Mouse (Mus musculus) granulocyte monocyte progenitor cell, adult 5-6 weeks (primary cell): ENCODE results near the gene Foxj3. TPM values are rescaled to one million over a fixed set of nuclear protein-coding genes. Genes with fewer than 3 reads are reported as not detected.

ENCODE experiments used
- ATAC-seq: replicated peaks from 2 replicates; pipeline ENCODE4 v1.8.0; 2016; ENCODE audit warnings: mild to moderate bottlenecking, moderate TSS enrichment, inconsistent platforms; ENCODE audit not compliant: poor library complexity, severe bottlenecking
- total RNA-seq, 2 experiments: library from RNA; stranded (forward) in 1 of 2; stranded (reverse) in 1 of 2; fragments of 200-712, 200-1000 nt in 1 of 2; fragments of >200 nt in 1 of 2; fragmentation: Nextera tagmentation in 1 of 2; gene quantifications; 2 replicates each; pipeline ENCODE4 v1.2.3; 2014 to 2017

The Foxj3 gene
- 23.0 and 25.6 TPM in 2 replicates for total RNA-seq (2014; fragmentation: Nextera tagmentation)
- 16.0 and 21.6 TPM in 2 replicates for total RNA-seq (2017)

DNA sequence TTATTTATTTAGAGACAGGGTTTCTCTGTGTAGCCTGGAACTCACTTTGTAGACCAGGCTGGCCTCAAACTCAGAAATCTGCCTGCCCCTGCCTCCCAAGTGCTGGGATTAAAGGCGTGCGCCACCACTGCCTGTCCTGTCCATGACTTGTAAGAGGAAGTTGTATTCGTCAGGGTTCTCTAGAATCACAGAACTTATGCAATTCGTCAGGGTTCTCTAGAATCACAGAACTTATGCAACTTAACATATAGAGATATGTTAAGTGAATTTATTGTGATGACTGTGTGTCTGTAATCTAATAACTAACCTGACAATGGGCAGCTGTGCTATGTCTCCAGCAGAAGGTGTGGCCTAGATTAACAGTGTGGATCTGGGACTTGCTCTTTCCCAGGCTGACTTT, at the start of gene Foxj3:
Foxj3 (plus strand) TSS at position 390 of the 400 bp plus-strand sequence.
- peak; percentile 54 for ATAC-seq

DNA sequence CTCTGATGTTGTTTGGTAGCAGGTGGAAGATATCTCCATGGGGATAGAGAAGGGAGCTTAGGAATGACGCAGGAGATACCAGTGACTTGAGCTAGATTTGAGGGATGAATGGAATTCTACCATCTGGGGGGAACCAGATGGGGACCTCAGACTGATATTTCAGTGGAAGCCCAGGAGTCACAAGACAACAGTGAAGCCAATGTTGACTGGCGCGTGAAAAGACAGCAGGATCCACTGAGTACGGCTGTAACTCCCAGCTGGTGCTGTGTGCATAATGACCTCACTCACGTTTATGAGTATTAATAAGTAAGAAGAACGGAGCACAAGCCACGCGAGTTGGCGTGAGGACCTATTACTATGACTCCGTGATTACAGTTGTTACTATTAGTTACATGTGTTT, 47.1 kb upstream of the Foxj3 start:
- ATAC-seq, result no peak

DNA sequence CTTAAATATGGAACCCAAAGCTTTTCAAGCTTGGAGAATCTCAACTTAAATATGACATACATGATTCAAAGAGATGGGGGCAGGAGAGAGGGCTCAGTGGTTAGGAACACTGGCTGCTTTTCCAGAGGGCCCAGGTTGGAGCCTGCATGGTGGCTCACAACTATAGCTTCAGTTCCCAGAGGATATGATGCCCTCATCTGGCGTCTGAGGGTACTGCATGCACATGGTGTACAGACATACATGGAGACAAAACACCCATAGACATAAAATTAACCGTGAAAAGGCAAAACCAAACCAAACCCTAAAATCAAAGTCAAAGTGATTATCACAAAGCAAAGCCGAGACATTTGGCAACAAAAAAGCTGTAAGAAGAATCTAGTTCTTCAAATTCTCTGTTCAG, 46.0 kb upstream of the Foxj3 start:
- 0 out of 2 replicates have a peak, but pooled peaks have one; percentile 38 for ATAC-seq

DNA sequence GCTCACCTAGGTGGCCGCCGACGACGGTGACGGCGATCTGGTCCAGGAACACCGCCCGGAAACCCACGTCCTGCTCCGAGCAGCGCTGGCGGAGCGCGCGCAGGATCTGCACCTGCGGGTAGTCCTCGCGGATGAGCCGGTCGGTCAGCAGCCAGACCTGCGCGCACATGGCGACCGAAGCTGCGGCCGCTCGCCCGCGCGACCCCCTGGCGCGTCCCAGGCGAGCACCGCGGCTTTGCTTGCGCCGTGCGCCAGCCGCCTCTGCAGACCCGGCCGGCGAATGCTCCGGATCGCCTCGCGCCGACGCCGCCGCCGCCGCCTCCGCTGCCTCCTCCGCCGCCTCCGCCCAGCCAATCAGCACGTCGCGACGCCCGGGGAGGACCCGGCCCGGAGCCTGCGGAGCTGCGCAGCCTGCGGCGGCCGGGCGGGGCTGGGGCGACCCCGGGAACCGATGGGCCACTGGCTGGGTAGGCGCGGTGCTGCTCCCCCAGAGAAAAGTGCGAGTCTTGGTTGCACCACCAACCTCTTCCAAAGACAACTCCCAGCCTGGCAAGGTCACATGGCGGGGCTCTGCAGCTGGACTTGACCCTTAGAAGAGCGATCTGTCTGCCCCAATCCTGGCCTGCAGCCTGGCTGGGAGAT, 44.4 kb upstream of the Foxj3 start, which contains the start of gene Rimkla:
Rimkla (minus strand) TSS at position 338 of the 642 bp plus-strand sequence.
- peak; percentile 85 for ATAC-seq

DNA sequence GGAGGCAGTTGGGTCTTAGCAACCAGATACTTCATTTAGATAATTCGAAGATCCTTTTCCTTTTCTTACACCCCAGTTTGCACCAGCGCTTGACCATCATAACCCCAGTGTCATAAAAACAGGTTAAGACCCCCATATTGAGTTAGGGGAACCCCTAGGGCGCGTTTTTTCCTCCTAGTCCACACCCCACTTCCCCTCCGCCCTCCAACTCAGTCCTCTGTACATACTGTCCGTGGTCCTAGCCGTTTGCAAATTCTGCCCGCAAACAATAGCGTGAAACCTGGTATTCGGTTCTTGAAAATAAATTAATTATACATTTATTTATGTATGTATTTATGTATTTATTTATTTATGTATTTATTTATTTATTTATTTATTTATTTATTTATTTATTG, 43.9 kb upstream of the Foxj3 start:
- ATAC-seq, result no peak

DNA sequence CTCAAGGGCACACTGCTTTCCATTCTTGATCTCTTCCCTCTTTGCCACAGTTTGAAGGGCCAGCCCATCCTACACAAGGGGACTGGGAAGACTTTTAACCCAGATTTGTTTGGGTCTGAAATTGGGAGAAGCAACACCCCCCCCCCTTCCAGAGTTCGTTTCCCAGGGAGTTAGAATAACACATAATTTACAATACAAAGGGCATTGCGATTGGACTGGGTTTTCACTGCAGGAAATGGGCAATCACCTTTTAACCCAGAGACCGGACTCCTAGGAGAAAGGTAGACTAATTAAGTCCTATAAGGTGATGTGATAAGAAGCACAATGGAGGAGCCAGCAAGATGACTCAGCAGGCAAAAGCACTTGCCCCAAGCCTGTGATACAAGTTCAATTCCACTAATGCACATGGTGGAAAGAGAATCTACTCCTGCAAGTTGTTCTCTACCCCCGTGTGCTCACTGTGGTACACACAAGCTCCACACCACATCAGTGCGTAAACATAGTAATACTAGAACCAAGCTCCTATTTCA, 38.4 kb upstream of the Foxj3 start:
- no peak for ATAC-seq

DNA sequence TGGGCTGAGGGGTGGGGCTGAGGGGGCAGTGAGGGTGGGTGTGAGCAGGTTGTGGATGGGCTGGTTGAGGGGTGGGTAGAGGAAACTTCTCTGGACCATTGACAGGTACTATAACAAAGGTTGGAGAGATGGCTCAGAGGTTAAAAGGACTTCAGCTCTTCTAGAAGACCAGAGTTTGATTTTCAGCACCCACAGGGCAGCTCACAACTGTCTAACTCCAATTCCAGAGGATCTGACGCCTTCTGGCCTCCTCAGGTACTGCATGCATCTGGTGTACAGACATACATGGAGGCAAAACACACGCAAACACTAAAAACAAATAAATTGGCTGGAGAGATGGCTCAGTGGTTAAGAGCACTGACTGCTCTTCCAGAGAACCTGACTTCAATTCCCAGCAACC, 25.2 kb upstream of the Foxj3 start:
- ATAC-seq, result no peak

DNA sequence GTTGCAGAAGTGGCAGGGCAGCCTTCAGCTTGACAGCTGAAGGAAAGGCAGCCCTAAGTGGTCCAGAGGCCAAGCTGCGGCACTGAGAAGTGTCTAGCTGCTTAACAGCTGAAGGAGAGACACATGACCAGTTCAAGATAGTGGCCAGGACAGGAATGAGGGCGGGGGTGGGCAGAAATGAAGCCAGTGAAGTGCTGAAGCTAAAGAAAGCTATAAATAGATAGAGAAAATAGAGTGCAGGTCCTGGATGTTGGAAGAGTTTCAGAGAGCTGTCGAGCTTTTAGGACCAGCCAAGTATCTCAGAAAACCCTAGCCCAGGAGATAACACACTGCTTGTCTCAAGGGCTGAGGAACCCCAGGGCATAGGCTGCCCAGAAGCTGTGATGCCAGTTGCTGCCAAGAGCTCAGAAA, 24.1 kb upstream of the Foxj3 start:
- no peak for ATAC-seq

DNA sequence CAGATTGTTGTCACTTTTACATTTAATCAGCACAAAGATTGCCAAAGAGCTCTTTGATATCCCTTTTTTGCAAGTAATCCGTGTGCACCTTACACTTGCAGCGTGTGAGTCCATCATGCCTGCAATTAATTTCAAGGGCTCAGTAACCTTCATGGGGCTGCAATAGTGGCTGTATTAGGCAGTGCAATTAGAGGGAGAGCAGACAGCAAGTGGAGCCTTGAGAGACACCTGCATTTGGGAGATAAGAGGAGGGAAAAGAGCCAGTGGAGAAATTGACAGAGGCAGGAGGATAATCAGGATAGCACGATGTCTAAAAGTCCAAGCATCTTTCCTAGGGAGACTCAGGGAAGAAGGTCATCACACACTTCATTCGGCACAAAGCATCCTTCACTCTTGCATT, 13.2 kb upstream of the Foxj3 start:
- no peak for ATAC-seq

DNA sequence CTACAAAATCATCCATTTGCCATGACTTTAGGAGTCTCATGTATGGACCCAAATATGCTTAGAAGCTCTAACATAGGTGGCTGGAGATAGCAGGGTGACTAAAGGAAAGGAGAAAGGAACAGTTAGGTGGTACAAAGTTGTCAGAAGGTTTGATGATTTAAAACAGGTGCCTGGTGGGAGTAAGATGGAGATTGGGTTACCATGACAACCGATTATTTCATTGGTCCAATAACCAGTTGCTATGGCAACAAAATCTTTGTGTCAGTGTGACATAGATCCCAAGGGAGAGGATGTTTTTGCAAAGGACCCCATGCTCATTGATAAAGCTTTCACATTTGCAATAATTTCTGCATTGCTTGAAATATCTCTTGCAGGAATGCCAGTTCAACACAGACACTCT, 12.8 kb upstream of the Foxj3 start:
- no peak for ATAC-seq

DNA sequence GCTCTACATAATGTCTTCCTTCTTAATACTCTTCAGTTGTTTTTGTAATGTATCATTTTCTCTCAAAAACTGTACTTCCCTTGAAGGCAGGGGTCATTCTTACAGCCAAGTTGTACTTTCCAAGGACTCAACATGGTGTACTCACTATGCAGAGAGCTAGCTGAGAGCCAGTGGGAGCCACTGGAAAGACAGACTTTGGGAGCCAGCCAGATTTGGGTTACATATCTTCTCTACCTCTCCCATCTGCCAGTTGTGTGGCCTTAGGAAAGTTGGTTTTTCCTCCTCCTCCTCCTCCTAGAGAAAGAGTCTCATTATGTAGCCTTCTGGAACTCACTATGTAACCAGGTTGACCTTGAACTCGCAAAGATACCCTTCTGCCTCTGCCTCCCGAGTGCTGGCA, 12.3 kb upstream of the Foxj3 start:
- no peak for ATAC-seq

DNA sequence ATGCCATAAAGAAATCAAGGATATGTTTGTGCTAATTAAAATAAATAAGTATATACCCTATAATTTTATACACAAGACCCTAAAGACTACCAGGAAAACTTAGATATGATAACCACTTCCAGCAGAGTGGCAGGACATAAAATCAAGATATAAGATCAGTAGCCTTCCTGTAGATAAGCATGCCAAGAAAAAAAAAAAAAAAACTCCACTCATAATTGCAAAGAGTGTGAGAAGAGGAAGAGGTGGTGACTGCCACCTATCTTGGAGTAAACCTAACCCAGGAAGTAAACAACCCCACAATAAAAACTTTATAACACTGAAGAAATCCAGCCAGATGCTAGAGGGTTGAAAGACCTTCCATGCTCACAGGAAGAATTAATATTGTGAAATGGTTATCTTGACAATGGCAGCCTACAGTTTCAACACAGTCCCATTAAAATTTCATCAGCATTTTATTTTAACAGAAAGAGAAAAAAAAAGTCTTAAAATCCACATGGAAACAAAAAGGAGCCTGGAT, 10.4 kb upstream of the Foxj3 start:
- peak; percentile 73 for ATAC-seq

DNA sequence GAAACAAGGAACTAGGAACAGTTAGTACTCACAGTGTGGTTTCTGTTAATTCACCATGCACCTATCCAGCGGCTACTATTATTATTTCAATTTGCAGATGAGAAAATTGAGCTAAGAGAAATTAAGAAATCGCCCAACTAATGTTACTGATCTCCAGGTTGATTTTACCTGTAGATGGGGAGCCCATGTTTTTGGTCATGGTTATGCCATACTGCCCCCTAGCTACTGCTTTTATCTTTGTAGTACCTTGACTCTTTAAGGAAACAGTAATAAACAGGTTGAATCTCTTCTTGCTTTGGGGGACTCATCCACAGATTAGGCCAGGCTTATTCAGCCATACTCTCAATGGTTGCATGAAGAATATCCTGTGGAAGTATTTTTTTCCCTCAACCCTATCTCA, 5.0 kb upstream of the Foxj3 start:
- no peak for ATAC-seq

DNA sequence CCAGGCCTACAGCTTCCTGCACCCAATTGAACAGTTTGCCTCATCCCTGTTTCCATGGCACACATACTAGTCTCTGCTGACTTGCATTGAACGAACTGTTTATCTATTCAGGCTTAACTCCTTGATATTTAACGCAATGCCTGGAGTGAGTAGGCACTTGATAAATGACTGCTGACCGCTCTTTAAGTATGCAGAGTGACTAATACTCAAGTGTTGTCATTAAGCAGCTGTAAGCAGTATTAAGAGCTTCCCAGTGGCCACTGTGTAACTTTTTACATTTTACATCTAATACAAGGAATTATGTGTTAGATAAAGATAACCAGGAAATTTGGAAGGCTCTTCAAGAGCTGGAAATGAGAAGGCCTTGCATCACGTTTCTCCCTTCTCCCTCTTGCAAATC, 1.7 kb upstream of the Foxj3 start:
- no peak for ATAC-seq

DNA sequence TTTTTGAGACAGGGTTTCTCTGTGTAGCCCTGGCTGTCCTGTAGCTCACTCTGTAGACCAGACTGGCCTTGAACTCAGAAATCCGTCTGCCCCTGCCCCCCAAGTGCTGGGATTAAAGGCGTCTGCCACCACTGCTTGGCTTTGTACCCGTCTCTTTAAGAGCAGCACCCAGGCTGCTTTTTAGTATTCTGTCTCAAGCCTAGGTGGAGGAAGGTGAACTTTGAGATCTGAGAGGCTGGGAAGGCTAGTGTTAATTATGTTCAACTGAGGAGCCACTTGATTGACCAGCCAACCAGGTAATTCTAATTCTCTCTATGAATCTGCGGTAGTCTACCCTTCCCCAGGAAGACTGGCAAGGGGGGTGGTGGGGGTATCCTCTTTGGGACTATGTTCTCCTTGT, 632 bp downstream of the Foxj3 start:
- ATAC-seq, result no peak

DNA sequence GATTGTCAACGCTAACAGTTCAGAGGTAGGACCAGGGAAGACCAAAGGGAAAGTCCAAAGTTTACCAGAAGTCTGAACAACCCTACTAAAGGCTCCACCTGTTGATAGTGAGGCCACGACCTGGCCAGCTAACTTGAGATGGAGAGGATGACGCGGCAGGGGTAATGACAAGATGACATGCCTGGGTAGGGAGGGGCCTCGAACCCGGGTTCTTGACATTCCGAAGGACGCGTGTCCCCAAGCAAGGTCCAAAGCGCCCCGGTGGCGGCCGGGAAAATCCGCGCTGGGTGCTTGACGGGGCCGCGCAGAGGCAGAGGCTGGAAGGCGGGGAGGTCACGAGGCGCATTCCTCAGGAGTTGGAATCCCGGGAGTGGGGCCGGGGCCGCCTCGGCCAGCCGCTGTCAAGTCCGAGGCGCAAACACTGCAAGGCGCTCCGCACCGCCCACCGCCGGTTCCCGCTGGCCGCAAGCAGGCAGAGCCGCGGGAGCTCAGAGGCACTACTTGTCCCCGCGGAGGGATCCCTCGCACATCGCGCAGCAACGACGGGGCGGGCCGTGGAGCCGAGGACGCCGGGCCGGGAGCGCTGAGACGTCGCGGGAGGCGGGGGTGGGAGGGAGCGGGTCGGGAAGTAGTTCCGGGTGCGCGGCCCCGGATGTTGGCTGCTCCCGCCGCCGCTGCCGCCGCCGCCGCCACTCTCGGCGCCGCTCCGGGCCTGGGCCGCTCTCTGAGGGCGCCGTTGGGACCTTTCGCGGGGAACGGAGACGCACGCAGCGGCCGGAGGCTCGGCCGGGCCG, 2.4 kb downstream of the Foxj3 start, which contains the start of gene Frg2f1:
Frg2f1 (minus strand) TSS at position 499 of the 794 bp plus-strand sequence.
- ATAC-seq, result peak; percentile 89

DNA sequence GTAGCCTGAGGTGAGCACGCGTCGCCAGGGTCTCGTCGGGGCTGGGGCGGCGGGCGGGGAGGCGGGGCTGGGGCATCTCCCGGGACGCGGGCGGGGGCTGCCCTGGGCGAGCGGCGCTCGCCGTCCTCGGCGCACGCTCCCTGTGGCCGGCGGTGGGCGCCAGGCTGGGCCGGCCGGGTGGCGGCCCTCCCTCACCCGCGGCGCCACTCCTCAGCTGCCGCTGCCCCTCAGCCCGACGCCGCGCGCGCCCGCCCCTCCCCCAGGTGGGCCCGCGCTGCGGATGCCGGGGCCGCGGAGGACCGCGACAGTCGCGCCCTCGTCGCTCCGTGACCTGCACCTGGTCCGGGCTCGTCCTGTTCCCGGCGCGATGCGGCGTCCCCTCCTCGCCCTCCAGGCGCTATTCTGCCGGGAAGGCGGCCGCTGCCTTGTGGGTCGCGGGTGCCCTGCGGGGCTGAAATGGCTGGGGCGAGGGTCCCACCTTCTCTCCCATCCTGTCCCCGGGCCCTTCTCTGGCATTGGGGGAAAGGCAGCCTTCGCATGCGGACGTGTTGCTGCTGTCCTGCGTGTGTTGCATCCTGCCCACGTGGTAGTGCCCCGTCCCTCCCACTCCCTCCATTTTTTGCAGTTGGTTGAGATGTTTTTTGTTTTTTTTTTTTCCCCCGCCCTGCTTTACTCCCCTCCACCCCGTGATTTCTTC, 3.2 kb downstream of the Foxj3 start:
- ATAC-seq, result peak; percentile 54

DNA sequence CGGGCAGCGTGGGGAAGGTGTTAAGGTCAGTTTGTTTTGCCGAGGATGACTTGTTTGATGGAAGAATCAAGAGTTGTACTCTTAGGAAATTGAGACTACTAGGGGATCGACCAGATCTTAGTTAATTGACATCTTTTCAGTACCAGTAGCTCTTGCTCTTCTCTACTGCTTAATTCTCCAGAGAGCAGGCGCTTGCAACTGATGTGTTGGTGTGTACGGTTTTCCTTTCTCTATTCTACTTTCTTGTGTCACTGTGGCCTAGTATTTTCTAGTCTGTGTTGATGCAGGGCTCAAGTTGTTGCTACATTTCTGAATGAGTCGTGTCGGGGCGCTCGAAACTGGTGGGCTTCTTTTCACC, 3.7 kb downstream of the Foxj3 start:
- ATAC-seq, result no peak

DNA sequence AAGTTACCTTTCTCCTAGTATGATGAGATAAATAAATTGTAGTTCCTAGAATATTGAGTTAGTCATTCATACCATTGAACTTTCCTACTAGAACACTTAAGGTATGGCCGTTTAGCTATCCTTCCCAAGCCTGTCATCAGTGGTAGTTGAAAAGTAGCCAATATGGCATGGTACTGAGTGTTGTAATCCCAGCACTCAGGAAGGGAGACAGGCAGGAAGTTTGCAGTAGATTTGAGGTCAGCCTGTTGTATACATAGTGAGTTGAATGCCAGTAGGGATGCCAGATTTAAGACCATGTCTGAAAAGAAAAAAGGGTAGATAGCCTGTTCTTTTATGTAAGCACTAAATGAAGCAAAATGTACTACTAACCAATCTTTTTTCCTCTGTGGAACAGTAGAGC, 14.1 kb downstream of the Foxj3 start:
- ATAC-seq, result peak; percentile 71

DNA sequence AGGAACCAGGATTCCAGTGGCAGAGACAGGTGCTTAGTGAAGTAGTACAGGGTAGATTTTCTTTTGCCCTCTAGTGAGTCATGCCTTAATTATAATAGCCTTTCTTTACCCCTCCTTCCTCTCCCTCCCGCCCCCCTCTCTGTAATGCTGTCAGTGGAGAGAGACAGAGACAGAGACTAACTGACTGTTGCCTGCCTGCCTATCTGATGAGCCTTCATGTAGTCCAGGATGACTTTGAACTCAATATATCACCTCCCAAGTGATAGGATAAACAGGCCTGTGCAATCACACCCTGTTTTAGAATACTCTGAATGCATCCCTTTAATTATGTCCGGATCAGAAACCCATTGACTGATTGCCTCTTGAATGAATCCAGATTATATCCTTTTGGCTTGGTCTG, 18.7 kb downstream of the Foxj3 start:
- ATAC-seq, result no peak

DNA sequence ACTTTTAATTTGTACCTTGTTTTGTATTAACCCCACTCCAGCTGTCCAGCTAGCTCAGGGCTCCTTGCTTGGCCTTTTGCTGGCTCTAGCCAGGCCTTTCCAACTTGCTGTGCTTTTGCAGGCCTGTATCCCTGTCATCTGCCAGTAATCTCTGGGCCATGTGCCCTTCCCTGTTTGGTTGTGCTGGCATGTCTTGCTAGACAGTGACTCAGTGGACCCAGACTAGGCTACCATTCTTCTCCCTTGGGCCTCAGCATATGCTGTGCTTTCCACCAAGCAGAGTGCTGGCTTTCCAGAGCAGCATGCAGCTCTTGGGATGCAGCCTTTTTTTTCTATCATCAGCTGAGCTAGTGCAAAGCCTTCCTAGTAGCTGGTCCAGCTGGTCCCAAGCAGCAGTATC, 26.3 kb downstream of the Foxj3 start:
- ATAC-seq, result no peak
